Mouse (Mus musculus) heart, postnatal 0 days (tissue): Measurements from ENCODE around the gene Cdc26.

Experiments
- CTCF ChIP-seq: IDR thresholded peaks from 2 replicates; pipeline ENCODE4 v1.5.1; 2016; ENCODE audit warnings: antibody characterized with exemption, control low read depth, low read depth
- EP300 ChIP-seq: IDR thresholded peaks from 2 replicates; pipeline ENCODE4 v1.6.1; 2016; ENCODE audit warnings: antibody characterized with exemption, low read depth

DNA sequence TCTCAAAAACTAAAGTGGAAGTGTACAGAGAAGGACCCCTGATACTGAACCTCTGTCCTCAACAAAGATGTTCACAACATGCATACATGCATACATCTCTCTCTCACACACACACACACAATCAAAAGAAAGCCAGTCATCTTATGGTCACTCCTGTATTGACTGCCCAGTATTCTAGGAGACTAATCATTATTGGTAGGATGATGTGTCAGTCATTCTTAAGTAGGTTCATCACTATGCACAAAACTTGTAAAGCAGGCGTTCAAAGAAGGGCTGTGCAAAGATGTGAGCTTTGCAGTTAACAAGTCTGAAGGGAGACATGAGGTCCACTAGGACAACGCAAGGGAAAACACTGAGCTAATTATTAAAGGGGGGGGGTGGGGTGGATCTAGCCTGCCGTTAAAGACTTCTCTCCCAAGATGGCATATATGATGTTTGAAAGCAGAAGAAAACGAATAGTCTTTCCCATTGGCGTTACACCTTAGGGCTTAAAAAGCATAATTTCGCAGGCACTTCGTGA, 49.1 kb downstream of the Cdc26 start:
- no peak for TF ChIP-seq CTCF
- TF ChIP-seq EP300 = no peak
